Mouse (Mus musculus) cerebellum, adult 2 months (tissue): ENCODE data around the gene Trappc2l.

Experiments used
- CTCF ChIP-seq: fragments of 200-500 bp; IDR thresholded peaks from 2 replicates; pipeline ENCODE4 v1.5.1; 2011; ENCODE audit warnings: low read depth, mild to moderate bottlenecking, control low read depth, low read length, moderate library complexity, borderline replicate concordance; ENCODE audit not compliant: insufficient read depth
- POLR2A ChIP-seq: fragments of 200-500 bp; IDR thresholded peaks from 2 replicates; pipeline ENCODE4 v1.6.1; 2011; ENCODE audit warnings: low read length, control low read depth, borderline replicate concordance; ENCODE audit not compliant: insufficient read depth

GRCm38 (mm10) chr8:122568109-122568504 is 43.3 kb upstream of the Trappc2l start:
- no peak for TF ChIP-seq POLR2A
- TF ChIP-seq CTCF: no peak
